Mouse (Mus musculus) T-cell, adult 2 months (primary cell): ENCODE data around the gene Irf2.

ENCODE experiments used
- DNase-seq: peaks from one replicate; pipeline ENCODE4 v3.0.0; 2022; ENCODE audit warnings: low spot score

The Irf2 gene

DNA sequence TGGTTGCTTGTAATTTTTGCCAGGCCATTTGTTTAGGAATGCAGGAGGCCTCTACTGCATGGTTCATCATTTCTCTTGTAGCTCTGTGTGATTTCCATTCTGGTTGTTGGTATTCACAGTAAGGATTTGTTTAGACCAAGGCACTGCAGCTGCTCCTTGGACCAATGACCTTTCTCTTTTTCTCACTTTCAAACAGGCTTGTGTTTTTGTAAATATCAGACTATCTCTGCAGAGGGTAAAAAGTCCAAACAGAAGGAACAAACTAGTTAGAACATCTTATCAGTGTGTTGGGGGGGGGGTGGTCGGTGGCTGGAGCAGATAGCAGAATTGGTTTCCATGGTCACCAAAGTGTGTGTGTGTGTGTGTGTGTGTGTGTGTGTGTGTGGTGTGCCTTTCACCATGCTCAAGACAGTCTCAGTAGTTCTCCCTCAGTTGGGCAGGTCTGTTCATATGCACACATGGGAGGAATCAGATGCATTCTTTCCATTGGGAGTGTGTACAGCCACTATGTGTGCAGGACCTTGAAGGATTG, 61.7 kb downstream of the Irf2 start:
- DNase-seq: no peak

DNA sequence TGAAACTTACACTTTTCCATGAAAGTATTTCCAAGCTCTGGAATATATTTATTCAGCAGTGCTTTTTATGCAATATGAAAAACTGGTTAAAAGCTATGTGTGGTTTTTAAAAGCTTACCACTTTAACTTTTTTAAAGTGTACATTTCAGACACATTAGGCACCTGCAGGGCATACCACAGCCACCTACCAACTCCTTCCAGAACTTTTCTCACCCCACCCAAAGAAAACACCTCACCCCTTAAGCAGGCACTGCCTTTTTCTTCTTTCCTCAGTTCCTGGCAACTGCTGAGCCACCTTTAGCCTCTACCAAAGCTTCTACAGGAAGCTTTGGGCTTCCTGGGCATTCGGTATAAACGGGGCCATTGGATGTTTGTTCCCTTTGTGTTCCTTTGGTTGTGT, 62.5 kb downstream of the Irf2 start:
- no peak for DNase-seq

DNA sequence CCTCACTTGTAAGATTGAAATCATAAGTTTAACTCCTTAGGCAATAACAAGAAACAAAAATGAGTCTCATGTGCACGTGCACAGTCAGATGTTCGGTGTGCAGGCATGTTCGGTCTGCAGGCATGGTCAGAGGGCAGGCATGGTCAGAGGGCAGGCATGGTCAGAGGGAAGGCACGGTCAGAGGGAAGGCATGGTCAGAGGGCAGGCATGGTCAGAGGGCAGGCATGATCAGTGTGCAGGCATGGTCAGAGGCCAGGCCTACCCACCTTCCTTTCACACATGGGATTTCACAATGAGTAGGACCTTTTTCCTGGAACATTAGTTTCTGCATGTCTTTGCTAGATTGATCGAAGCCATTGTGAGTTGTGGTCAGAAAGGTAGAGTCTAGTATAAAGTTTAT, 65.2 kb downstream of the Irf2 start:
- DNase-seq: no peak

DNA sequence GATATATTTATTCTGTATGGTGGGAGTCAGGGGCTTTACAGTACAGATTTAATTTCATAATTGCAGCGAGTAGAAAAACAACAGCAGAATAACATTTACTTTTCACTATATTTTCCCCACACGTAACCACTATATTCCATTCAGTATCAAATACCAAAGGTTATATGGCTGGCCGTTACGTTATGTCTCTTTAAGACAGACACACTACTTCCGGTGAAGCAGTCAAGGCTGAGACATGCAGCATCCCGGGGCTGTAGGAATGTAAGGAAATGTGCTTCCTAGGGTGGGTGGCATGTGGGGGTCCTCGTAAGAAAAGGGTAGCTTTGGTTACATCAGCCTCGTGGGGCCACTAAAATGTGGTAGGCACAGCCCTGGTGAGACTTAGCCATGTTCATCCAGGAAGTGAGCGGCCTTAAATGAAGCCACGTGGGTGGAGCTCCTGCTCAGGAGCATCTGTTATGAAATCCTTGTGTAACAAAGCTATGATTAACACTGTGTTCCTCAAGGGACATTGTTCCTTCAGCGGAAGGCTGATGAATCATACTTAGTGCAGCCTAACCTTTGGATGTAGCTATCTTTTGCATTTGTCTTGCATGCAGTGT, 71.6 kb downstream of the Irf2 start:
- no peak for DNase-seq

DNA sequence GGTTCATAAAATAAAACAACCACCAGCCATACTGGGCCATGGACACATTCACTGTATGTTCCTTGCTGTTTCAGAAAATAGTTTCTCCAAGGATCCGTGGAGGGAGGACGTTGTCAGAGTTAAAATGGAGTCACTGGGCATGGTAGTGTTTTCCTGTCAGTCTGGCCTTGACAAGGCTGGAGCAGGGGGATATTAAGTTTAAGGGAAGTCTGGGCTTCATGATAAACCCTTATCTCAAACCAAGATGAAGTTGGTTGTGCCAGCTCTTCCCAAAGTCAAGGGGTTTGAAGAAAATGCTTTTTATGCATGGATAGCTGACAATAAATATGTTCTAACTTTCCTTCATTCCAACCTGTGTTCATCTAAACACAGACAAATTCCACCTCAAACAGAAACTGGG, 72.4 kb downstream of the Irf2 start:
- no peak for DNase-seq

DNA sequence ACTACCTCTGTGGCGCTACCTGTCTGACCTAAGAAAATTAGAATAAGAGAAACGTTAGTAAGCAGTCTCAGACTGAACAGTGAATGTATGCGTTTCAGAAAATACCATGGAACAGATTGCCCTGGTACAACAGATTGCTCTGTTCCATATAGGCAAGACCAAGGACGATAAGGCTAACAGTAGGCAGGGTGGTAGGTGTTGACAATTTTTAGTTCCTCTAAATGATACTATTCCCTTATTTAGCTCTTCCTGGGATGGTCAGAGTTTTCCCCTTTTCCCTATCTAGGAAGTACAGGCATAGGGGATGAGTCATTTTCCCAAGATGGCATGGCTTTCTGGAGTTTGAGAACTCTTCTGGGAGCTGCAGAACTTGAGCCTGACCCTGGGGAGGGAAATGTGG, 73.4 kb downstream of the Irf2 start:
- DNase-seq: no peak

DNA sequence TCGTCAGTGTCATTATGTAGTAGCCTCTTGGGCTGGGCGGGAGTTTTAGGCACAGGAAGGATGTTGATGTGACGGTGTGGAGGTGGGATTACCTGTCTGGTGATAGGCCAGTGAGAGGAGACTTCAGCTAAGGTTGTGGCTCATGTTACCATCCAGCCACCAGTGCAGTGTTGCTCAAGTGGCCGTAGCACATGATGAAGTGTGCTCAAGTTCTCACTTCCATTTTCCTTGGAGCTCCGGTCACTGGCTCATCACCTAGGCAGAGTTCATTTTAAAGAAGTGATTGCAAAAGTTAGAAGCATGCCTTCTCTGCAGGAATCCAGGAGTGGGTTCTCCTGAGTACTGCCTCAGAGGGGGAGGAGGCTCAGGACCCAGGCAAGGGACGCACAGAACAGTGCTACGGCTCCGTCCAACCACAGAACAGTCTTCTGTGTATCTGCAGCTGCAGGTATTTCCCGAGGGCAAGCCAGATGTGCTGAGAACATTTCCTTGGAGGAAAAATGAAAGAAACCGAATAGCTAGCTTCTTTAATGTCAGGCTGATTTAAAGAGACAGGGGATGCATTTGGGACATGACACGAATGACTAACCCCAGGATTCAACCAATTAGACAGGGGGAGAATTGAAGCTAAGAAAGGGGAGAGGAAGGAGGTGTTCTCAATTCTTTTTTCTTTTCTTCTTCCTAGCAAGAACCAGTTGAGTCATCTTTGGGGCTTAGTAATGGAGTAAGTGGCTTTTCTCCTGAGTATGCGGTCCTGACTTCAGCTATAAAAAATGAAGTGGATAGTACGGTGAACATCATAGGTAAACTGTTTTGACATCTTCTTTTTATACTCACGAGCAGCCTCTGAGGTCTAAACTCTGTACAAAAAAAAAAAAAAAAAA, 78.8 kb downstream of the Irf2 start:
- no peak for DNase-seq

DNA sequence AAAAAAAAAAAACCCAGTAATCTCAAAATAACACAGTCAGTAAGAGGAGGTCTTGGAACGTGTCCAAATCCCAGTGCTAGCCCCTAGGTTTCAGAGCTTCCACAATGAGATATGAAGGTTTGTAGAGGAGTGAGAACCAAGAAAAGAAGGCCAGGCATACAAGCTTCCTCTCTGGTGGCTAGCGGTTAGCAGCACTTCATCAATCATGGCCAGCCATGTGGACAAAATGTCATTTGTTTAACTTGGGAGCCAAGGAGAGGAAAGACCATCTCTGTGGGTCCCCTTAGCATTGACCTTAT, 79.4 kb downstream of the Irf2 start:
- no peak for DNase-seq

DNA sequence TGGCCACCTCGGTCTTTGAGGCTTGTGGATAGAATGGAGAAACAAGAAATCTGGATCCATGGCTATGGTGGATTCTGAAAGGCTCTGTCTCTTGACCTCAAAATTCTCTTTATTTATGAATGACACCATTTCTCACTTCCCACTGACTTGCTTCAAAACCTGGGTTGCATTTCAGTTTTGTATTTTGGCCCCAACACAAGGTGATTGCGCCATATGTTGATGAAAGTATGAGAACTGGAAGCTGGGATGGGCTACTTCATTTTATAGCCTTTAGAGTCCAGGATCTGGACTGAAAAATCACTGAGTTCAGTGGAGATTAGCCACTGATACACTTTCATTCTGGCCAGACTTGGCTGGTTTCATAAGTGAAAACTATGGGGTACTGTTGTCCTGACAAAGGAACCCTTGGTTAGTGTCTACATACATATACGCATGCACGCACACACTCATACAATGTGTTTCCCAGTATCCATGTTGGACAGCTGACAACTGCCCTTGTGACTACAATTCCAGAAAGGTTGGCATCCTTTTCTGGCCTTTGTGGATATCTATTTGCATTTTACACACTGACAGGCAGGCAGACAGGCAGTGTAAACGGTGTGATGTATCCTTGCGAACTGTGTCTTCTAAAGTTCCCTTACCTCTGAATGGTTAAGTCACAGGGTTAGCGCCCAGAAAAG, 89.3 kb downstream of the Irf2 start:
- no peak for DNase-seq

DNA sequence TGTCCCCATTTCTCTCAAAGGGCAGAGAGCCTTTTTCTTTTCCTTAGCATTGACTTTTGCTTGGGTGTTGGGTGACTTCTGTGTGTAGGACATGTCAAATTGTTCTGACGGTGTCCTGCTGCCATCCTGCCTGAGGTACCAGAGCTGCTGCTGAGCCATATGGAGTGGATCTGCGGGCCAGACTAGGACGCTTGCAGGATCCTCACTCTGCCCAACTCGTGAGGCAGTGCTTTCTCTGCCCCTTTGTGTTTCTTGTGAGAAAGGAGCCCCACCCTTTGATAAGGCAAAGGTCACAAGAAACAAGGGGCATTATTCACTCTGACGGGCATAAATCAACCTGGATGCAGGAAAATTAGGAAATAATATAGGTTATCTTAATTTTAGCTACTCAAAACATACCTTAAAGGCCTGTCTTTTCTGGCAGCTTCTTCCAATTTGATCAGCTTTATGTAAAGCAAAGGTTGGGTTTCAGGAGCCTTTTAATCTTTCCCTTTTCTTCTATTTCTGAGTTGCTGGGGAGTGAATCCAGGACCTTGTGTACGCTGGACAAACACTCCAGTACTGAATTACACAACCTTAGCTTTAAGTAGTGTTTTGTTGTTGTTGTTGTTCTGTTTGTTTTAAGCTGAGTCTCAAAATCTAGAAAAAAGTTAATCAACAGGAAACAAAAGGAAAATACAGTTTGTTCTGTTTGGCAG, 90.0 kb downstream of the Irf2 start:
- DNase-seq: no peak

DNA sequence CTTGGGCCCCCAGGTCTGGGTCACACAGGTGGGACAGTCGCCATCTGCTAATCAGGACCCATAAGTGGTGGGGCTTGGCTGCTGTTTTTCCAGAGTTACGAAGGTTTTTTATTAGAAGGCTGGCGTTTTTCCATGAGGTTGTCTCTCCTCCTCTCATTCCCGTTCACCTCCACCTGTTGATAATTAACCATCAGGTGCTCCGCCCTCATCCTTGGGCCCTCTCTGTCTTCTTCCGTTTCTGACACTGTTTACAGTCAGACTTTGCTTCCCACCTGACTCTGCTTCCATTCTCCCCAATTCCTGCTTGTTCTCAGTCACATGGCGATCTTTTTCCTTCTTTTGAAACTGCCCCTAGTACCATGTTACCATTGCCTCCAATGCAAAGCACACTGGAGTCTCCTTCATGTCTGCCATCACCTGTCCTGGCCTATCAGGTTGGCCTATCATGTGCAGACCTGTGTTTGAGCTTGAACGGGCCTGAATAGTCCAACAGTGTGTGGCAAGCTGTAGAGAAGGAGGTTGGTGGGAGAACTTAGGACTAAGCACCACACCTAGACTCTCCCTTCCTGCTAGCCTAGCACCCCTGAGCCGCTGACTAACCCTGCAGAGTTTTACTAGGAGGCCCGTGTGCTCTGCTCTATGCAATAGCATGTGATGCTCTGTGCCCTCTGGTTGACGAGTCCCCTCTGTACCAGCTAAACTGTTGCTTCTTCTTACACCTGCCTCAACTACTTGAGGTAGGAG, 90.8 kb downstream of the Irf2 start:
- no peak for DNase-seq

DNA sequence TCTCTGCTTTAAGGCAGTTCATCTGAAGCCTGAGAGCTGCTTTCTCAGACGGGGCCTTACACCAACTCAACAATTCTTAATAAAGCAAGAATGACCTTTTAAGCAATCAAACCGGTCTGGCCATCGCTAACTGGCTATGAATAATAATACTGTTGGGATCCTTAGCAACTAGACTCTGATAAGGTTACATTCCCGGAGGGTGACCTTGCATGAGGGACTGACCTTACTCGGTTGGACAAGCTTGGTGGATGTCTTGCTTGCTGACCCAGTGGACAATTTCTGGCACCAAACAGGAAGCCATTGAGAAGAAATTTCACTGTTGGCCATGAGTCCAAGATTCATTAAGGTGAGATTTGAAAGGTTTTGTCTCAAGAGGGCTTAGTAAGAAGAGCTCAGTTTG, 92.4 kb downstream of the Irf2 start:
- DNase-seq: no peak

DNA sequence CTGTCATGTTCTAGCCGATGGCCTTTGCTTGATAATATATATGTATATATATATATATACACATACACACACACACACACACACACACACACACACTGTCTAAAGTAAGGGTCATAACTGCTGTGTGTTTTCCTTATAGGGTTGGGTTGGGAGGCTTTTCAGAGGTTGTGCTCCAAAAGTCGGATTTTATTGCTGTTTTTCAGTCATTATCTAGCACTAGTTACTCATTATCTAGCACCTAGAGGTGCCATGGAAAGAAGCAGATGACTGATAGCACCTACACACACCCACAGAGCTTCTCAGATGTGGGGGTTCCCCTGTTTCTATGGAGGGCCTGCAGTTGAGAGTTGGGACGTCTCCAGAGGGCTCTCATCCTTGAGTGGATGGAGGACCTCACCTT, 92.9 kb downstream of the Irf2 start:
- no peak for DNase-seq

DNA sequence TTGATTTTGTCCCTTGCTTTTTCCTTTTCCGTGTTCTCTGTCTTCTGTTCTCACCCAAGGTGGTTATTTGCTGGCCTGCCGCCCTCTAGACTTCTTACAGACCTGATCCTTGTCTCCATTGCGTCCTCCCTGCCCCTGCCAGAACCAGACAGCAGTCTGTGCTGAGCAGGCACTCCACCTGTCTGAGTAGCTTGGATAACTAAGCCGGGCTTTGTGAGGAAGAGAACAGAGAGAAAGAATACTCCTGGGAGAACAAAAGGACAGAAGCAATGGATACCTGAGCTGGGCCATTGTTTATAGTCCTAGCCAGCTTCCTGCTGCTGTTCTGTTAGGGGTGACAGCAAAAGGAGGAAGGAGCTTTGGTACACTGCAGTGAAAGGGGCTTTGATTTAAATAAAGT, 94.2 kb downstream of the Irf2 start:
- no peak for DNase-seq

DNA sequence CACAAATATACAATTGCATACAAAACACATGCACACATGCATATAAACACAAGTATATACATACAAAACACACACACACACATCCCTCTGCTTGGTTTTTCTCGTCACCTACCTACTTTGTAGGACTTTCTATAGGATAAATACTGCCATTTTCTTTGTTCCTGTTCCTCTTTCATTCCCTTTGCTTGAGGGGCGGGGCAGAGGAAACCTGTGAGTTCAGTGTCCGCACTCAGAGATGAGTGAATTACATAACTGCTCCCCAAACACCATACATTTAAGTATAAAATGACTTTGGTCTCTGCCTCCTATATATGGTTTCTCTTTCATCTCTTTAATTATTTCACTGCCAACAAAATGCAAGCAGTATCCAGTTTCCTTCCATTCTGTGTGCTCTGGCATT, 94.9 kb downstream of the Irf2 start:
- no peak for DNase-seq

DNA sequence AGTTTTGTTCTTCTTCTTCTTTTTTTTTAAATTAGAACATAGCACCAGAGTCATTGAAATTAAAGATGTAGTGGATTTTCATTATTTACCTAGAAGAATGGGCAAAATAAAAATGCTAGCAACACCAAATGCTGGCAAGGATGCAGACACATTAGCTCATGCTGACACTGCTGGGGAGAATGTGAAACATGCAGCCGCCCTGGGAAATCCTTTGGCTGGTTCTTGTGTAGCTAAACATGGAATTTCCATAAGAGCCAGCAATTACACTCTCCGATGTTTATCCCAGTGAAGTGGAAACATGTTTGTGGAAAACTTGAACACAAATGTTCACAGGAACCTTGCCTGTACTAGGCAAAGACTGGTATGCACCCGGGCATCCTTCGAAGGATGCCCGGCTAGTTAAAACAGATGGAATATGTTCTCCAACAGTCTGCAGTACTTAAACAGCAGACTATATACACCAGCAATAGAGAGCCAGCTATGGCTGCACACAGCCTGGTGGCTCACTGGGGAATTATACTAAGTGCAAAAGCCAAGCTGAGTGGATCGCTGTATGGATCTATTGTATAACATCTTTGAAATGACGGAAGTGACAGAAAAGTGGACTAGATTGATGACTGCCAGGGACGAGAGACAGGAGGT, 96.6 kb downstream of the Irf2 start:
- DNase-seq: no peak

DNA sequence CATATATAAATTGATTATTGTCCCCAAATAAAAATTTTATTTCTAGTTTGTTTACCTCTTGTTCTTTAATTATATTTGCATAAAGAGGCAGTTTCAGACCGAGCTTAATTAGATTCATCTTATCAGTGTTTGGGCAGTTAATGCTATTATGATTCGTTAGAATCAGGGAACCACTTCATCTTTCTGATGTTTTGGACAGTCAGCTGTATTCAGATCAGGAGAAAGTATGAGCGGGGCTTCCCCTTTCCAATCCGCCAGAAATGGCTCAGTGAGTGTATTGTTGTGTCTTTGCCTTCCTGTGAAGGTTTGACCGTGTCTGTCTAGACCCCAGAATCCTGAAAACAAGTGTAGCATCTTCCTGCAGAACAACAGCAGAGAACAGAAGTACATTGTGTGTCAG, 97.4 kb downstream of the Irf2 start:
- DNase-seq: no peak

DNA sequence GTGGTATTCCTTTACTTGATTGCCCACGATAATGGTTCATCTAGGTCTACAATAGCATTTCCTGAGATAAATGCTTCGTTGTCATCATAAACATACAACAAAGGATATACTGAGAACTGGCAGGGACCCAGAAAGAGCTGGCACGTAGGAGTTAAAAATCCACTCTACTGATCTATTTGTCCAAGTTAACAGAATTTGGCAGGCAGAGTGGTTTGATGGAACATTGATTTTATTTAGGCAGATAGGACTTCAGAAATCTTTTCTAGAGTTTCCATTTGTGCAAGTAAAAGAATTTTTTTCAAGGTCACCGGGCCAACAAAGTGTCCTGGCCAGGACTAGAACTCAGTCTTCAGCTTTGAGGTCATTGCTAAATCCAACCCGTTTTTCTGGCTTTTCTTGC, 98.5 kb downstream of the Irf2 start:
- no peak for DNase-seq

DNA sequence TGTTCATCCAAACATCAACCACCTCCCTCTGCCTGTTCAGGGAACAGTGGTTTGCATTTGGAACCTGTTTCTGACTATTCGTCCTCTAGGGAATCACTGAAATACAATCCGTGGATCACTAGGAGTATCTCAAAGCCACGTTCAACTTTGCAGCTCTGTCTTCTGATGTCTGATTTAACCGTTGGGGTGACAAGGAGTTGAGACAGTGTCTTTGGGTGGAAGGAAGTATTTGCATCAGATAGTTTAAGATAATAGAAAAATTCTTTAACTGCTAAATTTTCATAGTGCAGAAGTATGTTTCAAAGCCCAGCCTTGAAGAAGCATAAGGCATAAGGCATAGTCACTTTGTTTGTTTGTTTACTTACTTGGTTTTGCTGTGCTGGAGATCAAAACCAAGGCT, 100.9 kb downstream of the Irf2 start:
- no peak for DNase-seq

DNA sequence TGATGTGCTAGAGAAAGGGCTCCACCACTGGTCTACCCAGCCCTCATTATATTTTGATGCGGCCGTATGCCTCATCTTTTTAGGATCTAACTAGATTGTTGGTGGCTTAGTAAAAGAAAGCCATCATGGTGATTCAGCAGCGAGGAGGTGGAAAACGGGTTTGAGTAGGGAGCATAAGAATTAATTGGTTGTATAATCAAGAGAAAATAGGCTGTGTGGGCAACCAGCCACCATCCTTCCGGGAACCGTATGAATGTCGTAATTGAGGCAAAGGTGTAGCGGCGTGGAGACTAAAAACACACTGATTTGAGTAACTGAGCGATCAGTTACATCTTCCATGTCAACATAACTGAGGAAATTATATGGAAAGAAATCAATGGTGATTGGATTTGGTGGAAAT, 101.3 kb downstream of the Irf2 start:
- DNase-seq: no peak

DNA sequence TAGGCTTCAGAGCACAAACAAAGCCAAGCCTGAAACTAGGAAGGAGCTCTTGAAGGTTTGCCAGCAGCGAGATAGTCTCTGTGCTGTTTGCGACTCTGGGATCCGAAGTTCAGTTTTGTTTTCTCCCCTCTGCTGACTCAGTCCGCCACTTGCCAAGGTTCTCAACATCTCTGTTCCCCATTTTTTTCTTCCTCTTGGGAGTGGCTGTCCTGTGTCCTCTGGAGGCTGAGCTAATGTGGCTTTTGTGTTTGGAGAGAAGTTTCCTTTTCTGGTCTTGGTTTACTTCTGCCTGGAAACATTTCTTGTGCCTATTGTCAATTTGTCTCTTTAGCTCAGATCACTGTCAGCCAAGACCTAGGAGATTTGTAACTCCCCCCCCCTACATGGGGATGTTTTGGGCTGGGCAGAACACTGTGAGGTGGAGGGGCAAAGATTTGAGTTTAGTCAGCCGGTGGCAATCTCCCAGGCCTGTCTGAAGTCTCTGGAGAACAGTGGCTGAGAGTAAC, 103.2 kb downstream of the Irf2 start:
- DNase-seq: no peak
